Mouse (Mus musculus) heart, adult 9 months (tissue): ENCODE results near the gene Kcnab2.

ENCODE experiments used
- DNase-seq, 2 experiments: peaks; one replicate each; pipeline ENCODE4 v3.0.0; 2022; ENCODE audit warnings: low spot score in 2 of 2

The Kcnab2 gene

DNA sequence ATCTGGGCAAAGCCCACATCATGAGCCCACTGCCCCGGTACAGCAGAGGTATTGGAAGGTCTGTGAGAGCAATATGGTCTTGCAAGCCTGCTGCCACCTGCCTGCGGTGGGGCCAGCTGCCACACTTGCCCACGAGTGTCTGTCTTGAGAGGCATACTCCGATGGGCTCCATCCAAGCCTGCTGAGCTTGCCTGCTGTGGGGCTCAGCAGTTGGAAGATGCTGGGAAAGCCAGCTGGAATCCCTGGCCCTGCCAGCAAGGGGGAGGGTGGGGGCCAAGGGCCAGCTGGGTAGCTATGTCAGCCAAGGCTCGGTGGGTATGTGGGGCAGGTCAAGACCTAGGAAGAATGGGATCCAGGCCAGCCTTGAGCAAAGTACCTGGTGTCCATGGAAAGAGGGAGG is 85.5 kb downstream of the Kcnab2 start:
- no peak for DNase-seq

DNA sequence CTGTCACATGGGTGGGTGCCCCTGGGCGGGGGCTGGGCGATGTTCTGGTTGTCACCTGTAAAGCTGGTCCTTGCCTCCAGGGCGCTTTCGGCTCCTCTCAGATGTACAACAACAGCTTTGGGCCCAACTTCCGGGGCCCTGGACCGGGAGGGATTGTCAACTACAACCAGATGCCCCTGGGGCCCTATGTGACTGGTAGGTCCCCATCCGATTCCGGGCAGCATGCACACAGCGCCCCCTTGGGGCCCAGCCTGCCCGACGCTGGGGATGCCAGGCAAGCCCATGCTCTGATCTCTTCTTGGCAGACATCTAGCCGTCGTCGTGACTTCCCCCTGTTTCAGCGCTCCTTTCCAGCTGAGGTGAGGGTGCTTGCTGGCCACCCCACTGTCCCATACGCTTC is 92.0 kb downstream of the Kcnab2 start:
- no peak for DNase-seq

DNA sequence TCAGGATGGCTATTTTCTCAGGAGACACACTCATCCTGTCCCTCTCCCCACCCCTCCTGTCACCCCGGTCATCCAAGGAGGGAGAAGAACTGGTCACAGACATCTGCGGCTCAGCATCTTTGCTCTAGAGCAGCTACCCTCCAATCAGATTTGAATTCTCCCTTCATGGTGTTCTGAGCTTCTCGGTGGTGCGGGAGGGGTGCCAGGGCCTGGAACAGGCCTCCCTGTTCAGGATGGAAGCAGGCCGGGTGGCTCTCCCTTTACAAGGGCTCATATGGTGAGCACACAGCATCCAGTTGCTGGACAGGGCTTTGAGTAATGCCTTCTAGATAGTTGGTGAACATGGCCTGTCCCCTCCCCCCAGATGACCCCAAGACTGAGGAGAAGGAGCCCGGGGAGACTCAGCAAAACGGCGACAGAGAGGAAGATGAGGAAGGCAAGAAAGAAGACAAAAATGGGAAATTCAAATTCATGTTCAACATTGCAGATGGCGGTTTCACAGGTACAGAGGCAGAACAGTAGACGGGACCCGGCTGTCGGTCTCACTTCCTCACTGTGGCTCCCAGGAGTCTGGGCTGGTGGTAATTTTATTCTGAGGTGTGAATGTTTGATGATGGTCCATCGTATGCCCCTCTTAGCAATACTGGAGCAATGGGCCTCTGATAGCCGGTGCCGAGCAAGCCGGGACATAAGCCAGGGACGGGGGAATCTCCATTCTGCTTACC is 95.0 kb downstream of the Kcnab2 start:
- DNase-seq: no peak

DNA sequence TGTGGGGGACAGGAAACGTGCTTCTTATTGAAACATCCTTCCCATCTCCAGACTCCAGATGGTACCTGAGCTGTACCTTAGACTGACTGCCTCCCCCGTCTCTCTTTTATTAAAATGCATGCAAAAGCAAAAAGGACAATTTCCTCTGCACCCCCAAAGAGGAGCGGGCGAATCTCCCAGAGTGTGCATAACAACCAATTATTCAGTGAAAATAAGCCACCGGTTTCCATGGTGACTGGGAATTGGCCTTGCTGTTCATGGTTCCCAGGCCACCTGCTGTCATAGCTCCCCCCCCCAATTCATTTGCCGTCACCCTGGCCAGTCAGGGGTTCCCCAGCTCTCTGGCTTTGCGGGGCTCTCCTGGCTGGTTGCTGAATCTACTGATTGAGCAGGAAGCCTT is 112.4 kb downstream of the Kcnab2 start:
- DNase-seq: no peak

DNA sequence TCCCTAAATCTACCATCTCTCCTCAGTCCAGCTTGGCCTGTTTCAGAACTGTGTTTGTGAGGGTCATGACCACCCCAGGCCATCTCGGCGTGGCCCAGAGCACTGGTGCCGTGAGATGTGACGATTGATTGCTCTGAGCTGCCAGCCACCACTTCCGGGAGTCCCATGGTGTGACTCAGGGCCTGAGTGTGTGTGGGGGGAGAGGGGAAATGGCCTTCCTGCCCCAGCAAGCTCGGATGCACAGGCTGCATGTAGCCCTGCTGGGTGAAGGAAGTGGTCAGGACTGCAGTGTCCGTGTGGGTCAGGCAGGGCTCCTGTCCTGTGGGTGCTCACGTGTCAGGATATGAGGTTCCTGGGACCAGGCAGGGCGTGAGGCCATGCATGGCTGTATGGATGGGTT is 115.5 kb downstream of the Kcnab2 start:
- no peak for DNase-seq

DNA sequence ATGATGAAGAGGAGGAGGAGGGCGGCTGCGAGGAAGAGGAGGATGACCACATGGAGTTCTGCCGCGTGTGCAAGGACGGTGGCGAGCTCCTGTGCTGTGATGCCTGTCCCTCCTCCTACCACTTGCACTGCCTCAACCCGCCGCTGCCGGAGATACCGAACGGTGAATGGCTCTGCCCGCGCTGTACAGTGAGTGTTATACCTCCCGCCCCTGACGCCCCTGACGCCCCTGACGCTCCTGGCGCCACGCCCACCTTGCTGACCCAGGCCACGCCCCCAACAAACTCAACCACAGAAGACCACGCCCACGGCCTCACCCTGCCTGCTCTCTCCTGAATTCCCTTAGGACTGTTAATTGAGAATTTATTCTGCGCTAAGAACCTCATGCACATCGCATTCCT is 116.8 kb downstream of the Kcnab2 start:
- DNase-seq: no peak

DNA sequence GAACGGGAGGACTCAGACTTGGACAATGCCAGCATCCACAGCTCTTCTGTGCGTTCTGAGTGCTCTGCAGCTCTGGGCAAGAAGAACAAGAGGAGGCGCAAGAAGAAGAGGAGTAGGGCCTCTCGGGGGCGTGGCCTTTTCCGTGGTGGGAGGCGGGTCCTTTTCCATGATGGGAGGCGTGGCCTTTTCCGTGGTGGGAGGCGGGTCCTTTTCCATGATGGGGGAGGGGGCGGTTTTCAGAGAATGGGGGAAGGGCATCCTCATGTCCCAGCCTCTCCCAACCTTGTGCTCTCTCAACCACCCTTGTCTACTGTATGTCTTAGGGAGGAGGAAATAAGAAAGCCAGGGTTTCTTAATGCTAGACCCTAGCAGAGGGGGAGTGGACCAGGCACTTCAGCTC is 118.0 kb downstream of the Kcnab2 start:
- no peak for DNase-seq

DNA sequence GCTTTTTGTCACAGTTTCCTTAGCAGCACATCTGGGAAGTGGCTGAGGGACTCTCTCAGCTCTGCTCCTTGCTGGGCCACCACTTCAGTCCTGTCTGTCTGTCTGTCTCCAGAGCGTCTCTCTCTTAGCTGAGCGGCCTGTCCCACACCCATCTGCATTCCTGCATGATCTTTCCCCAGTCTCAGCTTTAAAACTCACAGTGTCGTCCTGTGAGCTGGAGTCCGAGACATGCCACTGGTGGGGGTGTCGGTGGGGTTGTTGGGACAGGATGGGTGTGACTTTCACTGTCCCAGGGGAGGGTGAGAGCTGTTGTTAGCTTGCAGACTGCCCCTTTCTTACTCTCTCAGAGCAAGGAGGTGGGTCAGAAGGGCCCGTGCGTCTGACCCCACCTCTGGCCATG is 122.0 kb downstream of the Kcnab2 start:
- no peak for DNase-seq

DNA sequence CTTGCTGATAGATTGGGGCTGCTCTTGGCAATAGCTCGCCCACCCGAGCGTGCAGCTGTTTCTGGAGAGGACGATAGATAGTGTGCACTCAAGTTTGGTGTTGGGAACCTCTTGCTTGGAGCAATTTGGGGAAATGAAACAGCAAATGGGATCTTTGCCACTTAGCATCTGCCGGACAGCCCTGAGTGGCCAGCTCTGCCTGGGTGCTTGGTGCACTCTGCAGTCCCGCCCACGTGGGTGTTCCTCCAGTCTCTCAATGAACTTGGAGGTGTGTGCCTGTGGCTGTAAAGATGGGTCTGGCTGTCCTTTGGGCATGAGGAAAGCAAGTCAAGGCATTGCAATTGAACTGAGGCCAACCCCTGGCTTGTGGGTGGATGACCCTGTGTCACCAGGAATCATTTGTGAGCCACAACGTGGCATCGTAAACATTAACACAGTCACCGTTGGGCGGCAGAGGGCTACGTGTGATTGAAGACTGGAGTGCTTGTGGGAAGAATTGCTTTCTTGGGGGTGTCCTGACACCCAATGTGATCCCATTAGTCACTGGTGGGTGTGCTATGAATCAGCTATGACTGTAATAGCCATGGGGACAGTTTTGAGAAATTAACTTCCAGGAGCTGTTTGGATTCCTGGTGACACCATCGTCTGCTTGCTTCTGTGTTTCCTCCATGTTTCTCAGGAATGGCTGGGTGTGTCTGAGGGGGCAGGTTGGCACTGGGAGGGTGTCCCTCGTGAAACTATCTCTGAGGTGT is 123.6 kb downstream of the Kcnab2 start:
- DNase-seq: no peak

DNA sequence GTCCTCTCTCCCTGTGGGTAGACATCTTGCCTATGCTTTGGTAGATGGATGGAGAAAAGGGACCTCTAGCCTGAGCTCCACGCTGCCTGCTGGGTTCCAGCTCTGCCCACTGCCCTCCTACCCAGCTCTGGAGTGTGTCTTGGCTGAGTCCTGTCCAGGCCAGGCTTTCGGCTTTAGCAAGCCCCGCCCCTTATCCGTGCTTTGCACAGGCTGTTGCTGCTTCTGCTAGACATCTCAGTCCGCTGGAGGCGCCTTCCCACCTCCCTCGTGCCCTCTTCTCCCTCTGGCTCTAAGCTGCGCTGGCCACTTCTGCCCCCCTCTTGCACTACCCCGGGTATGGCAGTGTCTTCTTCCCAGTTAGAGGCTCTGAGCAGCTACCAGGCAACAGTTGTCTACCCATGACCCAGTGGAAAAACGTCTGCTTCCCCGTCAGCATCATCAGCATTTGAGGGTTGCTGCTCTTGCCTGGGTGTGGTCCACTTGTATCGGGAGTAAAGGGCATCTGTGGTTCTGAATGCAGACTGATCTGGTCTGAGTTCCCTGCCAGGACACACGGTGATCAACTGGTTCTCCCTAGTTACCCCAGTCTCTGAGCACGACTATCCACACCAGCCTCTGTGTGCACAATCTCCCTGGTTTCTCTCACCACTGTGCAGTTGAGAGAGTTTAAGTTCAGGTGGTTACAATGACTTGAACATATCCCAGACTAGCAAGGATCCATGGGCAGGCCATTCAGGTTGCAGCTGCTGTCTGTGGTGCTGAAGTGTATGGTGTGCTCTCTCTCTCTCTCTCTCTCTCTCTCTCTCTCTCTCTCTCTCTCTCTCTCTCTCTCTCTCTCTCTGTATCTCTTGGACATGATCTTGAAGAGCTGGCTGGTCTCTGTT is 126.0 kb downstream of the Kcnab2 start:
- no peak for DNase-seq

DNA sequence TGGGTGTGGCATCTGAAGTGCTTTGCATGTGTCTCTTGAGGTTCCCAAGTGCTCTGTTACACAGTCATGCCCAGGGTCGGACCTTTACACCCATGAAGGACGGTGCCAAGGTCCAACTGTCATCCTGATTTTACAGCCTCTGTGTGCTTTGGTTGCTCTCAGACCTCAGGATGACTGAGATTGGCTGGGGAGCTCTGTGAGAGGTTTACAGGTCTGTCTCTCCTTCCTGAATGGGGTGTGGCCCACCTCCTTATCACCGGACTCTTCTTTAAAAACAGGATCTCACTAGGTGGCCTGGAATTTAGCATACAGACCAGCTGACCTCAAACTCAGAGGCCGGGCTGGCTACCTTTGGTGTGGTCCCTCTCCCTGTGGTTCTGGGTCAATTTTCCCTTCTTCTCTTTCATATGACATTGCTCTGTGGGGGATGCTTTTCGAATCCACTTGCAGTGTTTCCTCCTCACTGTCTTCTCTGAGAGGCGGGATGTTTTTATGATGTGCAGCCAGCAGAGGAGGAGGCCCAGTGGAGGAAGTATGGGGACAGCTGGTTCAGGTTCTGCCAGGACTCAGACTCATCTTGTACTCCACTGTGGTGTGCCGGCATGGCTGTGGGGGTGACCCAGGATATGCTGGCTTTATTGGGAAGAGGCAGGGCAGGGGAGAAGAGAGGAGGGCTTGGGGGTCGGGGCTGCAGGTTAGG is 126.8 kb downstream of the Kcnab2 start:
- DNase-seq: no peak

DNA sequence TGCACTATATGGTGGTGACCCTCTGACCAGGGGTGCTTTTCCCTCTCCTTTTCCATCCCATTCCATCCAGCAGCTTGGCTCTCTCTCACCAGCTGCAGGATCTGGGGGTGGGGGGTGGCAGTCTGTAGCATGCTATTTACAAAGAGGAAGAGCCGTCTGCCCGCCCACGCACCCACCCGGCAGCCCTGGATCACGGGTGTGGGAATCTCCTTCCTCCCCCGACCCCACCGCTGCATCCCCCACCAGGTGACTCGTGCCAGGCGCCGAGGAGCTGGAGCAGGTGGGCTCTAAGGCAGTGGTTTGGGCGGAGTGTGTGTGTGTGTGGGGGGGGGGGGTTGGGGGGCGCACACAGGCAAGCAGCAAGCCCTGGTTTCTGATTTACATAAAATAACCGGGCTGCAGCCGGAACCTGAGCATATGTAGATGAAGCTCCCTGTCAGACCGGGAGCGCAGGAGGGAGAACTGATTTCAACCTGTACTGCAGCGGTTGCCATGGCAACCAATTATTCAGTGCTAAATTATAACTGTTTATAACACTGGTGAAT is 127.8 kb downstream of the Kcnab2 start:
- no peak for DNase-seq

DNA sequence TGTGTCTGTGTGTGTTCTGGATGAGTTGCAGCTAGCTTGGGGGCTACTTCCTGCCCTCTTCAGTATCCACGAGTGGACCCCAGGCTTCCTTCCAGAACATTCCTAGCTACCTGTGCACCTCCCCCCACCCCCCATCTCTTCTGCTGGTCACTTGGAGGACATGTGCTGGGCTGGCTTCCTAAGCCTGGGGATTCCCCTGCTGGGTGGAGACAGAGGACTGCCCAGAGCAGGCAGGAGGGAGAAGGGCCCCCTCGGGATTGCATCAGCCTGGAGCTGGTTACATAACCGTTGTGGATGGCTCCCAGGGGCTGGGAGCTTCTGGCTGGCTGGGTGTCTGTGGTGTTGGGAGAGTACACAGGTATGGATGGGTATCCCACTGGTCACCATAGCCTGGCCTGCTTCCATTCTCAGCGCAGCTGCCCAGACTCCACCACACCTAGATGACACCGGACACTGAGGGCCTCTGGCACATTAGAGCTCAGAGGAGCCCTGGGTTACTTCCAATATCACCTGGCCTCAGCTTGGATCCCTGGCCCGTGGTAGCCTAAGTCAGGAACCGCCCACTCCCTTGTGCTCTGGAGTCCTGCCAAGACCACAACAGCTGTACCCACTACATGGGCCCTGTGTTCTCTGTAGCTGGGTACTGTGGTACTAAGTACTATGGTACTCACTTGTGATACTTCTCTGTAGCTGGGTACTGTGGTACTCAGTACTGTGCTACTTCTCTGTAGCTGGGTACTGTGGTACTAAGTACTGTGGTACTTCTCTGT is 132.4 kb downstream of the Kcnab2 start:
- peak; percentile 73 to 79 for DNase-seq

DNA sequence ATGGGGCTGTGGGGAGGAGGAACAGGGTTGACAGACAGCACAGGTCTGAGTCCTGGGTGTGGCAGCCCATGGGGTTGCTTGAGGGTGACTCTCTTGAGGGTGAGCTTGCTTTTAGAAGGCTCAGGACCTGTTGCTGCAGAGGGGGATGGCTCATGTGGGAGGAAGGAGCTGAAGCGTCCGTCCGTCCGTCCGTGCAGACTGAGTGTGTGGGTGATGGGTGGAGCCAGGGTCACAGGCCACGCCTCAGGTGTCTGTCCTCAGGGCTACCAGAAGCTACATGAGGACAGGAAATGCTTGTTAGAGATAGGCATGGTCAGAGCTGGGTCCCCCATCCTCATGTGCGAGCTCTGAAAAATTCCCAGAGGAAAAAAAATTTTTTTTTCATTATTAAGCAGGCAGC is 133.0 kb downstream of the Kcnab2 start:
- DNase-seq: no peak

DNA sequence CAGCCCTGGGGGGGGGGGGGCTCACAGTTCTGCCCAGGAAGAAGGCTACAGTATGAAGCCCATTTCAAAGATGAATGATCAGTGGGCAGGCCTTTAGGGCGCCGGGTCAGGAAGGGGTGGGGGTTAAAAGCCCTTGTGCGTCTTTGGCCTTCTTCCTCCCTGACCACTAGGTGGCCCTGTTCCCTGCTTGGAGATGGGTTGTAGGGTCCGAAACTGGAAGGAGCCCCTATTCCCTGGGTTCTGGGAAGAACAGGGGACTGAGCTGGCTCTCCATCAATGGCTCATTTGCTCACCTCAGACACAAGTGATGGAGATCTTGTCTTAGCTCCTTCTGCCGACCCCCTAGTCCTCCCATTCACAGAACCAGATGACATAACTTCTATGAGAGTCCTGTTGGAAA is 134.4 kb downstream of the Kcnab2 start:
- DNase-seq: no peak
